In the genomic region with DNA sequence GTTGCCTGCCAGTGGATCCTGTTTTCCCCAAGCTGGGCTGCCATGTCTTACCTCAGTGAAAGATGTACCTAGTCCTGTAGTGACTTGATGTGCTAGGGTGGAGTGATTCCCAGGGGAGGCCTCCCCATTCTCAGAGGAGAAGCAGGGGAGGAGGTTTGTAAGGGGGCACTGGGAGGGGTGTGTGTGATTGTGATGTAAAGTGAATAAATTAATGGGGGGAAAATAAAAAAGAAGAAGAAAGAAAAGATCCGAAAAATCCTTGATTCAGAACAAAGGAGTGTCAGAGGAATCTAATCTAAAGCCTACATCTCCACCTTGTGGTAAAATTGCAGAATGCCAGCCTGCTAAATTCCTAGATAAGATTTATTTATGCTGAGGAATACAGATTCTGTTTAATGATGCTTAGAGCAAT, we compare ENCODE assay signal across 7 mouse cellular contexts. TPM values are rescaled to one million over a fixed set of nuclear protein-coding genes. Genes with fewer than 3 reads are reported as not detected.
A peak's percentile ranks its signal among the peaks of the same experiment; 100 is the strongest.
DNase-seq lines count a peak whose midpoint lies in the region; ATAC-seq and TF ChIP-seq lines count a peak whose summit lies in the region.

No protein-coding gene starts in this region.

- no peak overlapping the region for H3K4me3 ChIP-seq in forebrain, embryonic 15.5 days
- H3K4me3 ChIP-seq in kidney, embryonic 16.5 days (ENCODE audit: low read length): no peak overlapping the region
- H3K4me3 ChIP-seq in midbrain, embryonic 12.5 days: no peak overlapping the region

- TF ChIP-seq POLR2A in brain, embryonic 14.5 days (IDR thresholded peaks at IDR 0.05; ENCODE audit: borderline replicate concordance, extremely low read depth, insufficient read depth, insufficient read length, poor library complexity, severe bottlenecking): no peak

- peak; percentile 13 to 22 for DNase-seq in spleen, postnatal 36 days (ENCODE audit: low spot score in 2 of 2)
- no peak for DNase-seq in spleen, adult 12 weeks (ENCODE audit: low spot score)
- peak; percentile 88 for DNase-seq in brain, embryonic 14.5 days (ENCODE audit: low read depth)
- peak; percentile 28 for DNase-seq in thymus, postnatal 4 days

- peaks cover 5% of the 10 kb centered on the region for H3K4me1 ChIP-seq in forebrain, embryonic 15.5 days
- H3K4me1 ChIP-seq in kidney, embryonic 16.5 days (ENCODE audit: insufficient read depth, low read length): no peaks in the 10 kb centered on the region
- H3K4me1 ChIP-seq in midbrain, embryonic 12.5 days: 0 out of 2 replicates have a peak, but pooled peaks cover 4% of the 10 kb centered on the region

- TF ChIP-seq CTCF in brain, embryonic 14.5 days (IDR thresholded peaks at IDR 0.05; ENCODE audit: borderline replicate concordance, extremely low read depth, insufficient read depth, insufficient read length): peak; percentile 32; the same call in 1 of the 2 replicates

- no peaks in the 10 kb centered on the region for H3K27me3 ChIP-seq in forebrain, embryonic 15.5 days
- H3K27me3 ChIP-seq in kidney, embryonic 16.5 days (ENCODE audit: insufficient read depth, low read length): no peaks in the 10 kb centered on the region
- no peaks in the 10 kb centered on the region for H3K27me3 ChIP-seq in midbrain, embryonic 12.5 days

- H3K36me3 ChIP-seq in forebrain, embryonic 15.5 days: no peaks in the 10 kb centered on the region
- no peaks in the 10 kb centered on the region for H3K36me3 ChIP-seq in kidney, embryonic 16.5 days (ENCODE audit: insufficient read depth, low read length)
- H3K36me3 ChIP-seq in midbrain, embryonic 12.5 days: no peaks in the 10 kb centered on the region

- ATAC-seq in forebrain, embryonic 15.5 days (replicated peaks): peak; percentile 69
- ATAC-seq in kidney, embryonic 16.5 days (ENCODE audit: low FRiP score, low TSS enrichment): no peak
- no peak for ATAC-seq in midbrain, embryonic 12.5 days (ENCODE audit: low FRiP score, low read depth)

- peak overlapping the region; percentile 86 for H3K27ac ChIP-seq in forebrain, embryonic 15.5 days (replicated peaks)
- H3K27ac ChIP-seq in kidney, embryonic 16.5 days (ENCODE audit: low read length): no peak overlapping the region
- no peak overlapping the region for H3K27ac ChIP-seq in midbrain, embryonic 12.5 days (replicated peaks)

- H3K9ac ChIP-seq in forebrain, embryonic 15.5 days (replicated peaks): peak overlapping the region; percentile 43
- 0 out of 2 replicates have a peak overlapping the region, but pooled peaks have one; percentile 42 for H3K9ac ChIP-seq in kidney, embryonic 16.5 days (replicated peaks; ENCODE audit: low read length)
- H3K9ac ChIP-seq in midbrain, embryonic 12.5 days (replicated peaks): no peak overlapping the region

- 0% methylated on average over 1 of the region's 1 CpGs for WGBS in forebrain, embryonic 15.5 days
- 8% methylated on average over 1 of the region's 1 CpGs for whole genome bisulfite sequencing in kidney, embryonic 16.5 days
- 5% methylated on average over 1 of the region's 1 CpGs for WGBS in midbrain, embryonic 12.5 days

- H3K9me3 ChIP-seq in forebrain, embryonic 15.5 days: no peaks in the 10 kb centered on the region
- no peaks in the 10 kb centered on the region for H3K9me3 ChIP-seq in kidney, embryonic 16.5 days (ENCODE audit: low read length)
- H3K9me3 ChIP-seq in midbrain, embryonic 12.5 days: no peaks in the 10 kb centered on the region

- peak overlapping the region; percentile 24; the same call in 1 of the 2 replicates for H3K4me2 ChIP-seq in forebrain, embryonic 15.5 days (replicated peaks)
- no peak overlapping the region for H3K4me2 ChIP-seq in kidney, embryonic 16.5 days (replicated peaks; ENCODE audit: low read depth, low read length)
- H3K4me2 ChIP-seq in midbrain, embryonic 12.5 days (replicated peaks): 0 out of 2 replicates have a peak overlapping the region, but pooled peaks have one; percentile 7

RNA-seq across cellular contexts. Expression of a gene that starts 24.9 kb away (rescaled TPM):
- 178 and 208 TPM in 2 replicates for polyA plus RNA-seq in brain, embryonic 14.5 days (2012; rRNA removed)
- 65.2 and 69.0 TPM in 2 replicates for polyA plus RNA-seq in forebrain, embryonic 15.5 days (2015; fragmentation: Nextera tagmentation; extraction: Ambion mirVana)
- 41.5 and 47.9 TPM in 2 replicates for polyA plus RNA-seq in kidney, embryonic 16.5 days (2015; fragmentation: Nextera tagmentation; extraction: Ambion mirVana)
- 72.8 and 82.0 TPM in 2 replicates for polyA plus RNA-seq in midbrain, embryonic 12.5 days (2016; fragmentation: Nextera tagmentation; extraction: Ambion mirVana)

RNA-seq across cellular contexts. Expression of a gene that starts 38.0 kb away (rescaled TPM):
- 108 and 149 TPM in 2 replicates for polyA plus RNA-seq in brain, embryonic 14.5 days (2012; rRNA removed)
- polyA plus RNA-seq in forebrain, embryonic 15.5 days (2015; fragmentation: Nextera tagmentation; extraction: Ambion mirVana): 196 TPM in 2 replicates
- 200 and 219 TPM in 2 replicates for polyA plus RNA-seq in kidney, embryonic 16.5 days (2015; fragmentation: Nextera tagmentation; extraction: Ambion mirVana)
- polyA plus RNA-seq in midbrain, embryonic 12.5 days (2016; fragmentation: Nextera tagmentation; extraction: Ambion mirVana): 200 and 222 TPM in 2 replicates

RNA-seq across cellular contexts. Expression of a gene that starts 41.0 kb away (rescaled TPM):
- 107 and 118 TPM in 2 replicates for polyA plus RNA-seq in brain, embryonic 14.5 days (2012; rRNA removed)
- polyA plus RNA-seq in forebrain, embryonic 15.5 days (2015; fragmentation: Nextera tagmentation; extraction: Ambion mirVana): 127 and 130 TPM in 2 replicates
- polyA plus RNA-seq in kidney, embryonic 16.5 days (2015; fragmentation: Nextera tagmentation; extraction: Ambion mirVana): 177 and 196 TPM in 2 replicates
- polyA plus RNA-seq in midbrain, embryonic 12.5 days (2016; fragmentation: Nextera tagmentation; extraction: Ambion mirVana): 115 and 119 TPM in 2 replicates

RNA-seq across cellular contexts. Expression of a gene that starts 52.9 kb away (rescaled TPM):
- polyA plus RNA-seq in brain, embryonic 14.5 days (2012; rRNA removed): 83.6 and 86.4 TPM in 2 replicates
- 69.1 and 72.7 TPM in 2 replicates for polyA plus RNA-seq in forebrain, embryonic 15.5 days (2015; fragmentation: Nextera tagmentation; extraction: Ambion mirVana)
- polyA plus RNA-seq in kidney, embryonic 16.5 days (2015; fragmentation: Nextera tagmentation; extraction: Ambion mirVana): 62.5 and 66.5 TPM in 2 replicates
- polyA plus RNA-seq in midbrain, embryonic 12.5 days (2016; fragmentation: Nextera tagmentation; extraction: Ambion mirVana): 60.9 and 66.1 TPM in 2 replicates

RNA-seq across cellular contexts. Expression of a gene that starts 56.6 kb away (rescaled TPM):
- 0.38 and 0.81 TPM in 2 replicates for polyA plus RNA-seq in brain, embryonic 14.5 days (2012; rRNA removed)
- 0.25 and 0.32 TPM in 2 replicates for polyA plus RNA-seq in forebrain, embryonic 15.5 days (2015; fragmentation: Nextera tagmentation; extraction: Ambion mirVana)
- 0.96 and 1.1 TPM in 2 replicates for polyA plus RNA-seq in kidney, embryonic 16.5 days (2015; fragmentation: Nextera tagmentation; extraction: Ambion mirVana)
- polyA plus RNA-seq in midbrain, embryonic 12.5 days (2016; fragmentation: Nextera tagmentation; extraction: Ambion mirVana): 0.27 and 0.63 TPM in 2 replicates
